12 mouse cellular contexts compared by ENCODE assay signal in the genomic region with DNA sequence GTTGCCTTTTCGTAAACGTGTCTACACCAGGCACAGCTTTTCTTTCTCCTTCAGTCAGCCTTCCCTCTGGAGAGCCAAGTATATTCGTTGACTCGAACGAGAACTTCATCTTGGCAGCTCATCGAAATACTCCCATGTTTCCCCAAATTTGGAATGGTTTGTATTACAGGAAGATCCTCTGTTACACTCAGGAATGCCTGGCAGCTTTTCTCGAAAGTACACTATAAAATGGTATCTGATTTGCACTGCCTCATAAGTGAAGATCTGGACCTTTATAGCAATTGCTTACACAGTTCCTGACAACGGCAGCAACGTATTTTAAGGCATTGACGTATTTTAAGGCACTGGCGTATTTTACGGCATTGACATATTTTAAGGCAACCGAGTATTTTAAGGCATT.
DNase-seq lines count a peak whose midpoint lies in the region; ATAC-seq and TF ChIP-seq lines count a peak whose summit lies in the region.
"Had no signal": no experiment of that assay in that cellular context is flagged by ENCODE, and none has a peak within 500 bp of the region (broad histone marks: within the 10 kb centered on the region; RNA-seq: fewer than 3 reads in every experiment).

No protein-coding gene starts in this region.

- no peaks in the 10 kb centered on the region for H3K9me3 ChIP-seq in kidney, embryonic 16.5 days (ENCODE audit: low read length)
- no peaks in the 10 kb centered on the region for H3K9me3 ChIP-seq in limb, embryonic 15.5 days
- H3K9me3 ChIP-seq: hindbrain, embryonic 15.5 days had no signal

- no peak for DNase-seq in kidney, postnatal 36 days
- DNase-seq in NIH3T3 (ENCODE audit: low read depth): peak; percentile 19
- no peak for DNase-seq in adrenal gland, adult 18-20 months (ENCODE audit: low spot score in 2 of 2)
- DNase-seq: embryo, embryonic 11 days; layer of hippocampus, adult 9-11 months; thymus, adult 18-20 months had no signal

- no peaks in the 10 kb centered on the region for H3K27me3 ChIP-seq in kidney, embryonic 16.5 days (ENCODE audit: insufficient read depth, low read length)
- H3K27me3 ChIP-seq in limb, embryonic 15.5 days: no peaks in the 10 kb centered on the region
- H3K27me3 ChIP-seq: hindbrain, embryonic 15.5 days; megakaryocyte, embryonic 14.5 days had no signal

- H3K4me1 ChIP-seq in kidney, embryonic 16.5 days (ENCODE audit: insufficient read depth, low read length): 0 out of 2 replicates have a peak, but pooled peaks cover 4% of the 10 kb centered on the region
- peaks cover 5% of the 10 kb centered on the region for H3K4me1 ChIP-seq in cortical plate, adult 2 months (ENCODE audit: control insufficient read depth, insufficient read depth, low read length)
- H3K4me1 ChIP-seq in limb, embryonic 15.5 days: peaks cover 15% of the 10 kb centered on the region
- H3K4me1 ChIP-seq: hindbrain, embryonic 15.5 days had no signal

- no peak for TF ChIP-seq CTCF in cortical plate, adult 2 months (IDR thresholded peaks at IDR 0.05; ENCODE audit: extremely low read depth, insufficient read depth, low read length)

- ATAC-seq in kidney, embryonic 16.5 days (ENCODE audit: low FRiP score, low TSS enrichment): no peak
- ATAC-seq in limb, embryonic 15.5 days (ENCODE audit: insufficient number of reproducible peaks, low FRiP score, low TSS enrichment, low read depth): no peak
- no peak for ATAC-seq in inflammation-experienced regulatory T-cells, adult 6 months

- TF ChIP-seq POLR2A in cortical plate, adult 2 months (IDR thresholded peaks at IDR 0.05; ENCODE audit: extremely low read depth, insufficient read depth, low read length): no peak

- peak overlapping the region; percentile 25; the same call in 1 of the 2 replicates for H3K4me2 ChIP-seq in kidney, embryonic 16.5 days (replicated peaks; ENCODE audit: low read depth, low read length)
- 0 out of 2 replicates have a peak overlapping the region, but pooled peaks have one; percentile 20 for H3K4me2 ChIP-seq in limb, embryonic 15.5 days
- H3K4me2 ChIP-seq: hindbrain, embryonic 15.5 days had no signal

- 49% methylated on average over 13 of the region's 13 CpGs for WGBS in kidney, embryonic 16.5 days
- WGBS in limb, embryonic 15.5 days: 39% methylated on average over 13 of the region's 13 CpGs

- H3K27ac ChIP-seq in kidney, embryonic 16.5 days (ENCODE audit: low read length): peak overlapping the region; percentile 44; the same call in 1 of the 2 replicates
- H3K27ac ChIP-seq in cortical plate, adult 2 months (ENCODE audit: insufficient read depth, low read length): peak overlapping the region; percentile 22; the same call in 1 of the 2 replicates
- H3K27ac ChIP-seq in limb, embryonic 15.5 days: peak overlapping the region; percentile 22; the same call in 1 of the 2 replicates
- H3K27ac ChIP-seq: hindbrain, embryonic 15.5 days had no signal

- H3K9ac ChIP-seq in kidney, embryonic 16.5 days (replicated peaks; ENCODE audit: low read length): no peak overlapping the region
- H3K9ac ChIP-seq in limb, embryonic 15.5 days: no peak overlapping the region
- H3K9ac ChIP-seq: hindbrain, embryonic 15.5 days had no signal

- no peaks in the 10 kb centered on the region for H3K36me3 ChIP-seq in kidney, embryonic 16.5 days (ENCODE audit: insufficient read depth, low read length)
- no peaks in the 10 kb centered on the region for H3K36me3 ChIP-seq in limb, embryonic 15.5 days
- H3K36me3 ChIP-seq: hindbrain, embryonic 15.5 days had no signal

- H3K4me3 ChIP-seq in kidney, embryonic 16.5 days (ENCODE audit: low read length): no peak overlapping the region
- H3K4me3 ChIP-seq in cortical plate, adult 2 months (ENCODE audit: insufficient read depth, low read length): peak overlapping the region; percentile 33
- no peak overlapping the region for H3K4me3 ChIP-seq in limb, embryonic 15.5 days
- H3K4me3 ChIP-seq: hindbrain, embryonic 15.5 days; megakaryocyte, embryonic 14.5 days had no signal
